Mouse (Mus musculus) CD4-positive naive resting alpha-beta T cell, adult 76 days (primary cell): ENCODE measurements around the gene Snx25. TPM values are rescaled to one million over a fixed set of nuclear protein-coding genes. Genes with fewer than 3 reads are reported as not detected.

Experiments
- total RNA-seq: library from RNA; stranded (reverse); gene quantifications from one replicate; pipeline ENCODE4 v1.2.4, GENCODE M21; 2023

The Snx25 gene
- total RNA-seq, result 21.5 TPM

GRCm38 (mm10) chr8:46152064-46153031 lies at the start of gene Snx25:
Snx25 (minus strand) TSS chr8:46152159.

GRCm38 (mm10) chr8:46151202-46152062 lies 527 bp downstream of the Snx25 start, which contains the start of gene Cfap97:
Cfap97 (plus strand) TSS chr8:46151771.

GRCm38 (mm10) chr8:46005596-46005995 lies 146.4 kb downstream of the Snx25 start, which contains the start of gene Ankrd37:
Ankrd37 (minus strand) TSS chr8:46005707.

GRCm38 (mm10) chr8:45999138-45999783 lies 152.7 kb downstream of the Snx25 start, which contains the start of gene Lrp2bp:
Lrp2bp (plus strand) TSS chr8:45999303.

Other genes starting within 250 kb of the Snx25 start
- gene Ccdc110, start 217.5 kb downstream of the Snx25 start, total RNA-seq, result not detected
- gene 1700029J07Rik, start 176.9 kb downstream of the Snx25 start, total RNA-seq, result 0.67 TPM
- 11.4 TPM for gene Ufsp2, start 176.6 kb downstream of the Snx25 start, total RNA-seq
- gene Lrp2bp, start 152.9 kb downstream of the Snx25 start, total RNA-seq, result not detected
- 3.8 TPM for gene Ankrd37, start 146.5 kb downstream of the Snx25 start, total RNA-seq
- 16.8 TPM for gene Cfap97, start 388 bp downstream of the Snx25 start, total RNA-seq
- gene Slc25a4, start 59.1 kb upstream of the Snx25 start, total RNA-seq, result 42.7 TPM
- not detected for gene Helt, start 142.5 kb upstream of the Snx25 start, total RNA-seq